Comparison of ENCODE assay signal across 8 mouse cellular contexts in genomic region chr4:62228391-62228790, GRCm38 (mm10). TPM values are rescaled to one million over a fixed set of nuclear protein-coding genes. Genes with fewer than 3 reads are reported as not detected.
DNase-seq lines count a peak whose midpoint lies in the region; ATAC-seq and TF ChIP-seq lines count a peak whose summit lies in the region.

No protein-coding gene starts in this region.

- no peaks in the 10 kb centered on the region for H3K9me3 ChIP-seq in lung, embryonic 14.5 days (ENCODE audit: low read depth, low read length)
- no peaks in the 10 kb centered on the region for H3K9me3 ChIP-seq in stomach, embryonic 16.5 days (replicated peaks; ENCODE audit: control insufficient read depth, low read length)

- DNase-seq in adrenal gland, adult (ENCODE audit: inconsistent age in 2 of 2, low spot score in 1 of 2), result peak; percentile 40 to 79
- no peak for DNase-seq in adrenal gland, postnatal 4 days (ENCODE audit: low spot score in 2 of 2)
- peak; percentile 47 to 52 for DNase-seq in right cerebral cortex, adult 2 months (ENCODE audit: low spot score in 2 of 2)
- no peak for DNase-seq in right cerebral cortex, postnatal 36 days (ENCODE audit: low spot score in 2 of 2)
- DNase-seq in cerebellum, postnatal 4 days (ENCODE audit: low spot score in 2 of 2), result peak; percentile 32 to 62
- peak; percentile 74 for DNase-seq in heart, postnatal 4 days
- DNase-seq in lung, embryonic 14.5 days, result peak; percentile 69

- ATAC-seq in lung, embryonic 14.5 days (ENCODE audit: insufficient read depth), result no peak
- 0 out of 2 replicates have a peak, but pooled peaks have one; percentile 33 for ATAC-seq in stomach, embryonic 16.5 days (ENCODE audit: insufficient read depth, low FRiP score)

- H3K27me3 ChIP-seq in lung, embryonic 14.5 days (ENCODE audit: insufficient read depth, low read length), result no peaks in the 10 kb centered on the region
- H3K27me3 ChIP-seq in stomach, embryonic 16.5 days (ENCODE audit: control insufficient read depth, insufficient read depth, low read length), result no peaks in the 10 kb centered on the region

- WGBS in lung, embryonic 14.5 days, result 30% methylated on average over 10 of the region's 10 CpGs
- WGBS in stomach, embryonic 16.5 days, result 34% methylated on average over 10 of the region's 10 CpGs

- no peak overlapping the region for H3K9ac ChIP-seq in lung, embryonic 14.5 days
- no peak overlapping the region for H3K9ac ChIP-seq in stomach, embryonic 16.5 days (ENCODE audit: low read length)

- no peak overlapping the region for H3K27ac ChIP-seq in lung, embryonic 14.5 days (ENCODE audit: low read depth)
- H3K27ac ChIP-seq in stomach, embryonic 16.5 days (ENCODE audit: low read length), result no peak overlapping the region

- peak; percentile 74 for TF ChIP-seq CTCF in lung, embryonic 14.5 days (IDR thresholded peaks at IDR 0.05; ENCODE audit: low read depth)

- H3K4me1 ChIP-seq in lung, embryonic 14.5 days (ENCODE audit: insufficient read depth), result no peaks in the 10 kb centered on the region
- no peaks in the 10 kb centered on the region for H3K4me1 ChIP-seq in stomach, embryonic 16.5 days (ENCODE audit: control insufficient read depth, insufficient read depth, low read length)

- H3K4me3 ChIP-seq in lung, embryonic 14.5 days (ENCODE audit: low read depth, low read length), result no peak overlapping the region
- H3K4me3 ChIP-seq in stomach, embryonic 16.5 days (replicated peaks; ENCODE audit: low read length), result no peak overlapping the region

- H3K4me2 ChIP-seq in lung, embryonic 14.5 days, result no peak overlapping the region
- no peak overlapping the region for H3K4me2 ChIP-seq in stomach, embryonic 16.5 days (ENCODE audit: low read depth, low read length)

- H3K36me3 ChIP-seq in lung, embryonic 14.5 days (ENCODE audit: insufficient read depth), result no peaks in the 10 kb centered on the region
- H3K36me3 ChIP-seq in stomach, embryonic 16.5 days (ENCODE audit: control insufficient read depth, insufficient read depth, low read length), result no peaks in the 10 kb centered on the region

RNA-seq across cellular contexts. Expression of gene Zfp37, which starts 2.5 kb away (rescaled TPM):
- 10 to 100 TPM; 11.3 to 12.3 TPM for total RNA-seq in adrenal gland, postnatal 4 days (2021)
- total RNA-seq in heart, postnatal 4 days (2021), result 1 to 10 TPM; 7.8 to 8.3 TPM
- polyA plus RNA-seq in lung, embryonic 14.5 days (2014; fragmentation: Nextera tagmentation; extraction: Ambion mirVana), result 12.7 and 13.3 TPM in 2 replicates
- polyA plus RNA-seq in stomach, embryonic 16.5 days (2015; fragmentation: Nextera tagmentation; extraction: Ambion mirVana), result 6.6 and 7.7 TPM in 2 replicates

RNA-seq across cellular contexts. Expression of gene Slc31a2, which starts 34.0 kb away (rescaled TPM):
- 10 to 100 TPM; 26.3 to 27.6 TPM for total RNA-seq in adrenal gland, postnatal 4 days (2021)
- 1 to 10 TPM; 7.9 TPM for total RNA-seq in heart, postnatal 4 days (2021)
- polyA plus RNA-seq in lung, embryonic 14.5 days (2014; fragmentation: Nextera tagmentation; extraction: Ambion mirVana), result 13.6 and 14.7 TPM in 2 replicates
- 28.0 and 28.3 TPM in 2 replicates for polyA plus RNA-seq in stomach, embryonic 16.5 days (2015; fragmentation: Nextera tagmentation; extraction: Ambion mirVana)

Comparison
In these comparisons a context has a peak if more than half of its experiments do, and no peak if none do; other contexts are left out.
1. DNase-seq: peak in adrenal gland, adult (2 of 2), right cerebral cortex, adult 2 months (2 of 2), cerebellum, postnatal 4 days (2 of 2), heart, postnatal 4 days (single experiment) and lung, embryonic 14.5 days (single experiment); none in adrenal gland, postnatal 4 days (0 of 2) and right cerebral cortex, postnatal 36 days (0 of 2).